Mouse (Mus musculus): ENCODE measurements around the gene Abhd14a. TPM values are rescaled to one million over a fixed set of nuclear protein-coding genes. Genes with fewer than 3 reads are reported as not detected.

Abhd14a gene
- total and polyA plus RNA-seq, 3 experiments, result 22.8 to 48.7 TPM; not detected in 1

DNA sequence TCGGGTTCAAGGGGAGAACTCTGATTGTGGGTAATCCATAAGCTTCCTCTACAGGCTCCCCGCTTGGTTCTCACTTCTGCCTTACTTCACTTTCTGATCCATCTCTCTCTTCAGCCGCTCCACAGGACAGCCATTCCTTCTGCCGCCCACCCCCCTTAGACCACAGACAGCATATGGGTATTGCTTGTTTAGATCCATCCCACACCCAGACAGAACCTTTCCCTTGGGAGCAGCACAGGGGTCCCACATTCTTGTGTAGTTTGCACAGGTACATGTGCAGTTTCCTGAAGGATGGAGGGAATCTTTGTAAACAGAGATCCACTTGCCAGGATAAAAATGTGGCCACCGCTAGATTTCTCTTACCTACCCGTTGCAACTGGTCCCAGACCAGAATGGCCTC is 4.9 kb upstream of the Abhd14a start:
- Histone ChIP-seq H3K27ac (ENCODE audit: control insufficient read depth, low read depth, low read length) (no peak overlapping the region), H3K9me3 (replicated peaks; ENCODE audit: insufficient read depth, low read length) (no peaks in the 10 kb centered on the region), H3K36me3 (ENCODE audit: control insufficient read depth in 1 of 2, insufficient read depth in 2 of 2, low read length in 2 of 2) (peaks cover 0 to 2% of the 10 kb centered on the region in 2 experiments; a peak in 2 of 4 replicates), H3K4me1 (ENCODE audit: control insufficient read depth in 1 of 2, insufficient read depth in 2 of 2, low read length in 2 of 2) (peaks cover 0 to 6% of the 10 kb centered on the region in 2 experiments; a peak in 2 of 4 replicates), H3K27me3 (ENCODE audit: control insufficient read depth in 1 of 2, insufficient read depth in 2 of 2, low read length in 2 of 2) (no peaks in the 10 kb centered on the region), H3K4me3 (ENCODE audit: control insufficient read depth in 1 of 2, insufficient read depth in 1 of 2, low read depth in 2 of 2, low read length in 2 of 2) (no peak overlapping the region), H3K79me2 (ENCODE audit: control insufficient read depth, insufficient read depth, low read length, poor library complexity) (peaks cover 3% of the 10 kb centered on the region; the same call in 1 of the 2 replicates), H3K9ac (ENCODE audit: control insufficient read depth, low read depth, low read length, poor library complexity, severe bottlenecking) (no peak overlapping the region)
- TF ChIP-seq RCOR1 (IDR thresholded peaks at IDR 0.05; ENCODE audit: low read depth, low read length) (0 out of 2 replicates have a peak, but pooled peaks have one; percentile 34), ZC3H11A (IDR thresholded peaks at IDR 0.05; ENCODE audit: low read depth, low read length) (no peak)
- no peak for DNase-seq (ENCODE audit: low read depth, low spot score)

DNA sequence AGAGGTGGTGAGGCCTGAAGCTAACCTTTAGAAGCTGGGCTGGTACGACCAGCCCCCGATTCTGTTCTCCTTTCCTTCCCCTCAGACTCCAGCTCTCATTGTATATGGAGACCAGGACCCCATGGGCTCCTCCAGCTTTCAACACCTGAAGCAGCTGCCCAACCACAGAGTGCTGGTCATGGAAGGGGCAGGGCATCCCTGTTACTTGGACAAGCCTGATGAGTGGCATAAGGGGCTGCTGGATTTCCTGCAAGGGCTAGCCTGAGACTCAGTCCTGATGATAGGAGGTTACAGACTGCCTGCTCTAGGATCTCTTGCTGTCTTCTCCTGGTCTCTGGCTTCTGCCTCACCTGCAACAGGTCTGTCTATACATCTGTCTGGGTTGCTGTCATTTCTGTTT is 4.4 kb upstream of the Abhd14a start:
- Histone ChIP-seq H3K79me2 (ENCODE audit: control insufficient read depth, insufficient read depth, low read length, poor library complexity) (peaks cover 3% of the 10 kb centered on the region; the same call in 1 of the 2 replicates), H3K4me1 (ENCODE audit: control insufficient read depth in 1 of 2, insufficient read depth in 2 of 2, low read length in 2 of 2) (peaks cover 0 to 6% of the 10 kb centered on the region in 2 experiments; a peak in 2 of 4 replicates), H3K9me3 (replicated peaks; ENCODE audit: insufficient read depth, low read length) (no peaks in the 10 kb centered on the region), H3K36me3 (ENCODE audit: control insufficient read depth in 1 of 2, insufficient read depth in 2 of 2, low read length in 2 of 2) (peaks cover 0 to 2% of the 10 kb centered on the region in 2 experiments; a peak in 2 of 4 replicates), H3K9ac (ENCODE audit: control insufficient read depth, low read depth, low read length, poor library complexity, severe bottlenecking) (no peak overlapping the region), H3K27ac (ENCODE audit: control insufficient read depth, low read depth, low read length) (no peak overlapping the region), H3K27me3 (ENCODE audit: control insufficient read depth in 1 of 2, insufficient read depth in 2 of 2, low read length in 2 of 2) (no peaks in the 10 kb centered on the region), H3K4me3 (ENCODE audit: control insufficient read depth in 1 of 2, insufficient read depth in 1 of 2, low read depth in 2 of 2, low read length in 2 of 2) (no peak overlapping the region)
- no peak for DNase-seq (ENCODE audit: low read depth, low spot score)
- no peak for TF ChIP-seq SMC3 (IDR thresholded peaks at IDR 0.05; ENCODE audit: low read depth, low read length)
- no peak for TF ChIP-seq CHD2 (IDR thresholded peaks at IDR 0.05; ENCODE audit: low read length)
- no peak for TF ChIP-seq ELF1 (IDR thresholded peaks at IDR 0.05; ENCODE audit: low read depth, low read length)
- TF ChIP-seq KAT2A (conservative IDR thresholded peaks at IDR 0.05; ENCODE audit: low read depth, low read length), result no peak
- TF ChIP-seq GABPA (IDR thresholded peaks at IDR 0.05; ENCODE audit: low read depth, low read length), result no peak
- no peak for TF ChIP-seq POLR2AphosphoS2 (IDR thresholded peaks at IDR 0.05; ENCODE audit: low read length)
- no peak for TF ChIP-seq MYB (IDR thresholded peaks at IDR 0.05; ENCODE audit: low read depth, low read length)
- TF ChIP-seq EP300 (IDR thresholded peaks at IDR 0.05; ENCODE audit: low read depth in 1 of 2, low read length in 2 of 2), result no peak
- TF ChIP-seq NELFE (IDR thresholded peaks at IDR 0.05; ENCODE audit: low read depth, low read length), result no peak
- no peak for TF ChIP-seq GATA1 (IDR thresholded peaks at IDR 0.05; ENCODE audit: low read depth, low read length)
- TF ChIP-seq USF1 (IDR thresholded peaks at IDR 0.05; ENCODE audit: low read depth, low read length), result no peak
- no peak for TF ChIP-seq MYC (IDR thresholded peaks at IDR 0.05; ENCODE audit: low read depth, low read length)
- TF ChIP-seq MEF2A (IDR thresholded peaks at IDR 0.05; ENCODE audit: extremely low read depth, insufficient replicate concordance, low read depth, low read length, poor library complexity, severe bottlenecking), result no peak
- no peak for TF ChIP-seq MXI1 (IDR thresholded peaks at IDR 0.05; ENCODE audit: low read depth, low read length)

All from MEL (cell line).